Mouse (Mus musculus) left cerebral cortex, adult 9 months (tissue): Measurements from ENCODE around the gene Ankrd11.

Source experiments
- DNase-seq, 2 experiments: peaks; one replicate each; pipeline ENCODE4 v3.0.0; 2022; ENCODE audit warnings: low spot score in 2 of 2

Ankrd11 gene

DNA sequence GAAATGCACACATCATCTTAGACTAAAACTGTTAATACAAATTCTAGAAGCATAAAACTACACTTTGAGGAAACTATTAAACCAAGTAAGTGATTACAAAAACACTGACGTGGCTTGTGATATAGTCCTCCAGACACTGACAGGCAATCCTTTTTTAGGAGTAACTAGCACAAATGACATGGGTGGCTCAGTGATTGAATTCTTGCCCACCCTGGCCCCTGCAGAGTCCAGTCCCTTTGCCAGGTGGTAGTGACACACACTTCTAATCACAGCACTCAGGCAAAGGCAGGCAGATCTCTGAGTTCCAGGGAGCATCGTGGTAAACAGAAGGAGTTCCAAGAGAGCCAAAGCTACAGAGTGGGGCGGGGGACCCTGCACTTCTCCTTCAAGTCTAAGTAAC is 36.7 kb downstream of the Ankrd11 start:
- no peak for DNase-seq

DNA sequence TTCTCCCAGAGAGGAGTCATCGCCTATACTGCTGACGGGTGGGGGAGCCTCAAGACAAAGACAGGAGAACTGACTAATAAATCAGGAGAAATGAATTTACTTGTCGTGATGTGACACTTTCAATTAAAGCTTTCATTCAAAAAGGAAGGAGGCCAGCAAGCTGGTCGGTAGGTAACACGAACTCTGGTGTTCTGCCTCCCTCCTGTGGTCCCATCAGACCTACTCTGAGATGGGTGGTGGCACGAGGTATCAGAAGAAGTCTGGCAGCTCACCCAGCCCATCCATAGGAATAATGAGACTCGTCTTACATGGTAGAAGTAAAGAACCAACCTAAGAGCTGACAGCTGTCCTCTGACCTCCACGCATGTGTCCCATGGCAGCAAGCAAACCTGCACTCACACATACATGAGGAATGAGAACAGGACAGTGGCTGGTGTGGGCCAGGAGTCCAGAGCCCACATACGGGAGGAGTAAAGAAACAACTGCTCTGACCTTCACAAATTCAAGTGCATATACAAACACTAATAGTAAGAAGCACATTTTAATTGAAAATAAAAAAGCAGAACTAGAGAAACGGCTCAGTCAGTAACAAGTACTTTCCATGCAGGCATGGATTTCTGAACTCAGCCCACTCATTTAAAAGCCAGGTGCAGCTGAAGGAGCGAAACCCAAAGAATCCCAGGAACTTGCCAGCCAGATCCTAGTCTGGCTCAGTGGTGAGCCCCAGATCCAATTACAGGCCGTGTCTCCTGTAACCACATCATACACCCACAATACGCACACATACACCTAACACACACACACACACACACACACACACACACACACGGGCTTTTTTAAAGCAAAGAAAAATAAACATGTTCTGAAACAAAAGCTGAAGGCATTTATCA is 37.8 kb downstream of the Ankrd11 start:
- DNase-seq: no peak

DNA sequence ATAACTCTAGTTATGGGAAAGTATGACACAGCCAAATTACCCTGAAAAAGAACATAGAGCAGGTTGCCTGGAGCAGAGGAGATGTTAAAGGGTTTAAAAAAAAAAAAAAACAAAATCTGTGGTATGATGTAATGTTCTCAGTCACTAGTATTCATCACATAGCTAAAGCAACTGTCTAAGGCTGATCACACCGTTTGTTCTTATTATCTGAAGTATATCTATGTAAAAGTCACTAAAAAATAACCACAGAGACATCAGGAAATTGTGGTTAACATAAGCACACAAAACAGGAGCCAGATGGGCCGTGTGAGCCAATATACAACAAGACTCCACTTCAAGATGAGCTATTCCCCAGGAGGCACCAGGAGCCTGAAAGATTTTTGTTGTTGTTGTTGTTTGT is 41.8 kb downstream of the Ankrd11 start:
- DNase-seq: no peak

DNA sequence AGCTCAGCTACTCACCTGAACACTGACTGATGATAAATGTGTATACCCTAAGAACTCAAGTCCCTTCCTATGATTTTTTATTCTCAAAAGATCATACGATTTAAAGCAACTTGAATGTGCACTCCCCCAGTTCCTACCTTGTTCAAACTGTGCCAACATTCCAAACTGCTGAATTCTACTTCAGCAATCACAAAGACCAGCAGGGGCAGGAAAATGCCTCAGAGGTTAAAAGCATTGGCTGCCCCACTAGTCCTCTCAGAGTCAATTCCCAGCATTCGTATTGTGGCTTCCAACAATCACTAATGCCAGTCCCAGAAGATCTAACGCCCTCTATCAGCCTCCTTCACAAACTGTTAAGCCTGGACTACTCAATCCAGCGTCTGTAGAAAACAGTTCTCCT is 44.1 kb downstream of the Ankrd11 start:
- DNase-seq: no peak

DNA sequence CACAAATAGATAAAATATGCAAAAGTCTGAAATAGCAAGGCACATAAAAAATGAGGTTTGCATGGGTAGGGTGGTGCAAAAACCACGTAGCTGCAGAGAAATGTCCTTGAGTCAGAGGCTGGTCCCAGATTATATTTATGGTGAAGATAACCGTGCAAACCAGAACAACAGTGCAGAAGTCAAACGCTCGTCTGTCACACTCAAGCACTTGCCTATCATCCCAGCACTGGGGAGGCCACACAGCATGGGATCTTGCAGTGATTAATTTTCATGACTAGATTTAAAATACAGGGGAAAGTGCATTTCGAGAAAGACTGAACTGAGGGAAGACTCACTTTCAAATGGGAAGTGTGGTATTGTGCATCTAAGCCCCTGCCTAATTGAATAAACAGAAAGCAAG is 48.3 kb downstream of the Ankrd11 start:
- DNase-seq: no peak

DNA sequence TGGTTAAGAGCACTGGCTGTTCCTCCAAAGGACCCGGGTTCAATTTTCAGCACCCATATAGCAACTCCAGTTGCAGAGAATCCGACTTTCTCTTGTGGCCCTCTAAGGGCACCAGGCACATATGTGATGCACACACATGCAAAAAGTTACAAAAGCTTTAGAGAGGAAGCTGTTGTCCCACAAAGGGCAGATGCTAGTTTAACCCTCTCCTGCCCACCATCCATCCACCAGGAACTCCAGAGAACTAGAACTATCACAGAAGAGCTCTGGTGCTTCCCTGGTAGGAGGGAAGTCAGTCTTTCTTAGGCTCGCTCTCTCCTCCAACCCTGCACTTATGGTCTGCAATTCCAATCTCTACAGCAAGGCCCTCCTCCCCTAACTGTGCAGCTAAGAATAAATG is 49.0 kb downstream of the Ankrd11 start:
- no peak for DNase-seq

- no peak for DNase-seq
Observed at GRCm38 (mm10) chr8:122992296-122992695, 49.8 kb downstream of the Ankrd11 start.

- DNase-seq: no peak
Observed at GRCm38 (mm10) chr8:122991368-122991767, 50.7 kb downstream of the Ankrd11 start.

DNA sequence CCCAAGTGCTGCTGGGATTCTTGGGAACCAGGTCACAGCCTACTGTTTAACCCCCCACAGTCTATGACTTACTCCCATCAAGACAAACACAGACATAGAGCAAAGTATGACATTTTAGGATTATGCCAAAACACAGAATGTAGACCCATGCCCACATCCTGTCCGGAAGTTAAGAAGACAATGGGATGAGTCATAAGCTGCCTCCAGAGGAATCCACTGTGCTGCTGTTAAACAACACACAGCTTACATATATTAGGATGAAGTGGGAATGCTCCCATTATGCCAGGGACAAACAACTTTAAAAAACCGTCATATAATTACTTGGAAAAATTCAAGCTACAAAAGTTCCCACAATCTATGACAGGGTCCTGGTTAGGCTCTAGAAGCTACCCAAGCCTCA is 52.1 kb downstream of the Ankrd11 start:
- DNase-seq: no peak

GRCm38 (mm10) chr8:122988955-122989354 is 53.1 kb downstream of the Ankrd11 start:
- no peak for DNase-seq

DNA sequence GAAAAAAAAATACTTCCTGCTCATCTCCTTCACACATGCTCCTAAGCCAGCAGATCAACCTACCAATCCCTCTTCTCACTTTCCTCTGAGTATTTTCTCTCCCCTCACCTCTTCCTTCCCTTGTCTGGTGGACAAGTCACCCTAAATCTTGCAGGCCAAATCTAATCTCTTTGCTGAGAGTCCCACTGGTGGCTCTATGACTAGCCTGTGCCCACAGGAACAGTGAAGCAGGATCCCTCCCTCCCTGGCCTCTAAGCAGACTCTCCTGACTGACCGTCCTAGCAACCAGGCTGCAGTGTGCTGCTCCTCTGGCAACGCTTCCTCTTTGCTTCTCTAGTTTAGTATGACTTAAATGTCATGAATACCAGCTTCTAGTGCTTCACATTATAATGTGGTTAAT is 54.8 kb downstream of the Ankrd11 start:
- DNase-seq: no peak

GRCm38 (mm10) chr8:122986501-122987184 is 55.4 kb downstream of the Ankrd11 start:
- DNase-seq: no peak

GRCm38 (mm10) chr8:122984175-122984574 is 57.9 kb downstream of the Ankrd11 start:
- no peak for DNase-seq

GRCm38 (mm10) chr8:122983178-122983942 is 58.7 kb downstream of the Ankrd11 start:
- no peak for DNase-seq

- no peak for DNase-seq
Observed at GRCm38 (mm10) chr8:122981646-122982045, 60.4 kb downstream of the Ankrd11 start.

DNA sequence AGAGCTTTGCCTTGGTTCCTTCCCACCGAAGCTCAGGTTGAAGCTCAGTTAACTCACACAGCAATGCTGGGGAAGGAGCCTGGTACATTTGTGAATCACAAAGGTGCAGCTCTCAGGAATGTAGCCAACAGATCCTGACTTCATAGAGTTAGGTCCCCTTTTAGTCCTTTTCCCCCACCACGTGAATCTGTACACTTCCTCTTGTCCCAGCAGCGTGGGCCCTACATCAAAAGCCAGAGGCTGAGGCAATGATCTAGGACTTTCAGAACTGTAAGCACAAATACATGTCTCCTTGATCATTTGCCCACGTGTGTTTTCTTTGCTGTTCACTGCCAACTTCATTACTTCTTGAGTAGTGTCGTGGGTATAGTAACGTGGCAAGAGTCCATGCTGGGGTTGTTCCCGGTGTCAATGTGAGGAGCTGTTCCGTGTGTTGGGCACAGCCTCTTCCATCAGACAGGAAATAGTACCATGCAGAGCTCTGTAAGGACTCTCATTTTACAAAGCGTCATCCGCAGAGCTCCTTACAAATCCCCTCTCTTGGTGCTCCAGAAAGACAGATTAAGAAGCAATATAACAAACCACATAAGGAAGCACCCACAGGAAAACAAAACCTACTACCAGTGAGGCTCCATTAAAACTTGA is 62.1 kb downstream of the Ankrd11 start:
- no peak for DNase-seq

DNA sequence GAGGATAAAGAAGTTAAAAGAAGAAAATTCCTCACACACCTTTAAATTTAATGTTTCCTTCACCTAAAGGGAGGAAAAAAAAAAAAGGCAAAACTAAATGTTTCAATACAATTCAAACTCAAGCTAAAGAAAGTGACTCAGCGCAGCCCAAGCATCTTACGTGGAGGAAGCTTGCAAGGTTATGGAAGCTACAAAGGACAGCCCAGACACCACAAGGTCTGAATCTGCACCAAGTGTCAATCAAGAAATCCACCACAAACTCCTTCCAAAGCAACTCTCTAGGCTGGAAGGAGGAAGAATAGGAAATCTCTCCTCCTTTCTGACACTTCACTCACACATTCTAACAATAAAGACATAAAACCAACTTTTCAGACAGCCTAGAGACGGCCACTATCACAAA is 62.7 kb downstream of the Ankrd11 start:
- no peak for DNase-seq

GRCm38 (mm10) chr8:122976046-122976445 is 66.0 kb downstream of the Ankrd11 start:
- no peak for DNase-seq

DNA sequence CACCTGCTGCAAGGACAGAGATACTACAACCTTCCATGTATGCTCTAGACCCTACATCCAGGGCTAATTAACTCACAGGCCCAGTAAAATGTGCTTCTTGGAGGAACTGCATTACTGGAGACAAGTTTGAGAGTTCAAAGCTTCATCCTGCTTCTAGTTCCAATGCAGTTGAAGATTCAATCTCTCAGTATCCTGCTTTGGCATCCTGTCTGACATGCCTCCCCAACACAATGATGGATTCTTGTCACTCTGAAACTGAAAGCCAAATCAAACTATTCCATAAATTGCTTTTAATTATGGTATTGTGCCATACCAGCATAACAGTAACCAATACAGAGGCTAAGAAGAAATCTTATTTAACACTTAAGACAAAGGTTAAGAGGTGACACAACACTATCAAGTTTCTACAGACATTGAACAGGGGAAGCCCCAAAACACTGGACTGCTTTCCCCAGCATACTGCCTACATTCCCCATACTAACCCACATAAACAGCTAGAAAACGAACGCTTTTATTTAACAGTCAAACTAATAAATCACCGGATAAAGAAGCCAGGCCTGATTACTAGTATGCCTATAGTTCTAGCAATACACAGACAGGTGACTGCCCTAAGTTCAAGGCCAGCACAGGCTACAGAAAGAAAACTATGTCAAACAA is 72.0 kb downstream of the Ankrd11 start:
- no peak for DNase-seq

DNA sequence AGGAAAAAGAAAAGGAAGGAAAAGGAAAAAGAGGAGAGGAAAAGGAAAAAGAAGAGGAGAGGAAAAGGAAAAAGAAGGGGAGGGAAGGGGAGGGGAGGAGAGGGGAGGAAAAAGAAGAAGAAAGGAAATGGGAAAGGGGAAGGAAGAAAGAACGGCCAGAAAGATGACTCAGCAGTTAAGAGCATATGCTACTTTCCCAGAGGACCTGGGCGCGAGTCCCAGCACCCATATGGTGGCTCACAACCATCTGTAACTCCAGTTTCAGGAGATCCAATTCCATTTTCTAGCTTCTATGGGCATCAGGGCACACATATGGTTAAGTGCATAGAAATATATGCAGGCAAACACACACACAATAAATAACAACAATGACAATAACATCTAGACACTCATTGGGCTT is 73.9 kb downstream of the Ankrd11 start:
- DNase-seq: no peak

- no peak for DNase-seq
Observed at GRCm38 (mm10) chr8:122966638-122967037, 75.4 kb downstream of the Ankrd11 start.
